Mouse (Mus musculus) cortical plate, adult 2 months (tissue): ENCODE data around the gene Itgax.

ENCODE experiments used
- CTCF ChIP-seq: fragments of 200-500 bp; IDR thresholded peaks from 2 replicates; pipeline ENCODE4 v1.5.1; 2011; ENCODE audit warnings: mild to moderate bottlenecking, control low read depth, low read length; ENCODE audit not compliant: insufficient read depth; ENCODE audit errors: extremely low read depth
- POLR2A ChIP-seq: fragments of 200-500 bp; IDR thresholded peaks from 2 replicates; pipeline ENCODE4 v1.6.1; 2011; ENCODE audit warnings: mild to moderate bottlenecking, low read length, control low read depth; ENCODE audit not compliant: insufficient read depth; ENCODE audit errors: extremely low read depth

- no peak for TF ChIP-seq POLR2A
- TF ChIP-seq CTCF = no peak
Measured at GRCm38 (mm10) chr7:128150970-128151369, 21.6 kb downstream of the Itgax start.
